Mouse (Mus musculus) MEL (cell line): ENCODE measurements around the gene Olfr849. TPM values are rescaled to one million over a fixed set of nuclear protein-coding genes. Genes with fewer than 3 reads are reported as not detected.

Experiments
- DNase-seq: peaks from one replicate; pipeline ENCODE4 v3.0.0; 2011; ENCODE audit warnings: low read depth, low spot score
- H3K27ac ChIP-seq: 2 replicates; pipeline ENCODE4 v1.5.1; 2012; ENCODE audit warnings: low read depth, mild to moderate bottlenecking, control low read depth, low read length, moderate library complexity; ENCODE audit not compliant: control insufficient read depth
- H3K27me3 ChIP-seq, 2 experiments: fragments of 150-350 bp in 1 of 2; sonication (generic) in 1 of 2; 2 replicates each; pipeline ENCODE4 v1.6.1; 2012; ENCODE audit warnings: low read length in 2 of 2, mild to moderate bottlenecking in 2 of 2, improper control_type of control experiment in 1 of 2, moderate library complexity in 1 of 2; ENCODE audit not compliant: insufficient read depth in 2 of 2, control insufficient read depth in 1 of 2
- H3K36me3 ChIP-seq, 2 experiments: 2 replicates each; pipeline ENCODE4 v1.6.1; 2012 to 2014; ENCODE audit warnings: low read length in 2 of 2, improper control_type of control experiment in 1 of 2, inconsistent platforms in 1 of 2, mild to moderate bottlenecking in 1 of 2; ENCODE audit not compliant: insufficient read depth in 2 of 2, control insufficient read depth in 1 of 2
- H3K4me1 ChIP-seq, 2 experiments: fragments of 150-350 bp in 1 of 2; sonication (generic) in 1 of 2; 2 replicates each; pipeline ENCODE4 v1.6.1; 2012; ENCODE audit warnings: low read length in 2 of 2, improper control_type of control experiment in 1 of 2, mild to moderate bottlenecking in 1 of 2; ENCODE audit not compliant: insufficient read depth in 2 of 2, control insufficient read depth in 1 of 2
- H3K4me3 ChIP-seq, 2 experiments: fragments of 150-350 bp in 1 of 2; sonication (generic) in 1 of 2; 2 replicates each; pipeline ENCODE4 v1.5.1; 2012; ENCODE audit warnings: low read depth in 2 of 2, low read length in 2 of 2, mild to moderate bottlenecking in 2 of 2, moderate library complexity in 2 of 2, control low read depth in 1 of 2, improper control_type of control experiment in 1 of 2; ENCODE audit not compliant: control insufficient read depth in 1 of 2, insufficient read depth in 1 of 2
- H3K79me2 ChIP-seq: 2 replicates; pipeline ENCODE4 v1.6.1; 2012; ENCODE audit warnings: mild to moderate bottlenecking, low read length, moderate library complexity; ENCODE audit not compliant: control insufficient read depth, poor library complexity, insufficient read depth
- H3K9ac ChIP-seq: 2 replicates; pipeline ENCODE4 v1.6.1; 2012; ENCODE audit warnings: low read depth, mild to moderate bottlenecking, control low read depth, low read length, moderate library complexity; ENCODE audit not compliant: control insufficient read depth, poor library complexity, severe bottlenecking
- H3K9me3 ChIP-seq: fragments of 150-350 bp; sonication (generic); replicated peaks from 2 replicates; pipeline ENCODE4 v1.6.1; 2012; ENCODE audit warnings: mild to moderate bottlenecking, low read length, improper control_type of control experiment, moderate library complexity; ENCODE audit not compliant: insufficient read depth
- BHLHE40 ChIP-seq: IDR thresholded peaks from 2 replicates; pipeline ENCODE4 v1.6.1; 2012; ENCODE audit warnings: low read depth, mild to moderate bottlenecking, inconsistent platforms, low read length, improper control_type of control experiment, borderline replicate concordance
- MXI1 ChIP-seq: IDR thresholded peaks from 2 replicates; pipeline ENCODE4 v1.6.1; 2011; ENCODE audit warnings: mild to moderate bottlenecking, low read depth, low read length, improper control_type of control experiment
- ZMIZ1 ChIP-seq: IDR thresholded peaks from 2 replicates; pipeline ENCODE4 v1.6.1; 2012; ENCODE audit warnings: low read depth, mild to moderate bottlenecking, inconsistent platforms, low read length, improper control_type of control experiment, moderate library complexity
- polyA plus RNA-seq, 2 experiments: library from polyadenylated mRNA; stranded (reverse) in 1 of 2; unstranded in 1 of 2; fragments of >175 nt in 1 of 2; fragments of >200 nt in 1 of 2; gene quantifications; 2 replicates each; pipeline versions ENCODE4 v1.2.1 to v1.2.4; 2012; ENCODE audit warnings: low replicate concordance in 2 of 2, low read depth in 1 of 2; ENCODE audit not compliant: insufficient read length in 2 of 2, insufficient read depth in 1 of 2, missing spikeins in 1 of 2
- total RNA-seq: library from RNA; depleted of rRNA; stranded (reverse); fragments of 300-350 nt; gene quantifications from 2 replicates; pipeline ENCODE4 v1.2.3, GENCODE M21; 2012; rRNA removed

Olfr849 gene
- total and polyA plus RNA-seq, 3 experiments, result not detected

DNA sequence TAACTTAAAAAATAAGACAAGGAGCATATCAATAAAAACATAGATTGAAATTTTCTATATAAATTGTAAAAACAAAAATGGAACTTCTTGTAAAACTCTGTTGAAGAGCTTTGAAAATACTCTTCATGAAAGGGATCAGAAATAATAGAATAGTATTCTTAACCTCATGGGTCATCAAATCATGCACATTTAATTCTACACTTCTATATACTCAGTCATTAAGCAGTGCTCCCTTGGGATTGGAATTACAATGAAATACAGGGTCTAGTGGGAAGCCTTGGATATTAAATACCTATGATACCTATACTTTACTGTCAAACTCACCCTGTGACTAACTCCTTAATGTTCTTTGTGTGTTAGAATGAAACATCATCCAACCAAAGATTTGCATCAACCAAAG is 52.9 kb downstream of the Olfr849 start, which contains the start of gene Olfr851:
Gene Olfr851 (plus strand): TSS at position 301 of the 400 bp plus-strand sequence.
- H3K4me3 ChIP-seq, result no peak within 1 kb of the TSS
- no peaks in the 10 kb centered on the region for H3K36me3 ChIP-seq
- TF ChIP-seq ZMIZ1, result no peak
- TF ChIP-seq MXI1, result no peak
- no peak for TF ChIP-seq BHLHE40
- TF ChIP-seq, all 39 proteins: peak for 0
- no peak within 1 kb of the TSS for H3K27ac ChIP-seq
- DNase-seq, result no peak
- H3K9ac ChIP-seq, result no peak within 1 kb of the TSS
- H3K79me2 ChIP-seq, result no peaks in the 10 kb centered on the region
- H3K9me3 ChIP-seq, result no peaks in the 10 kb centered on the region
- H3K27me3 ChIP-seq, result no peaks in the 10 kb centered on the region; a peak in 1 of 4 replicates
- H3K4me1 ChIP-seq, result no peaks in the 10 kb centered on the region

Other genes starting within 250 kb of the Olfr849 start
- not detected in 2 replicates for gene Olfr843, start 188.3 kb upstream of the Olfr849 start, total RNA-seq
- gene Olfr843, start 188.3 kb upstream of the Olfr849 start, polyA plus RNA-seq, result not detected
- gene Olfr844, start 123.9 kb upstream of the Olfr849 start, total RNA-seq, result not detected in 2 replicates
- gene Olfr844, start 123.9 kb upstream of the Olfr849 start, polyA plus RNA-seq, result not detected
- not detected in 2 replicates for gene Olfr845, start 103.8 kb upstream of the Olfr849 start, total RNA-seq
- not detected for gene Olfr845, start 103.8 kb upstream of the Olfr849 start, polyA plus RNA-seq
- gene Olfr846, start 76.3 kb upstream of the Olfr849 start, total RNA-seq, result not detected in 2 replicates
- gene Olfr846, start 76.3 kb upstream of the Olfr849 start, polyA plus RNA-seq, result not detected
- gene Olfr847, start 61.6 kb upstream of the Olfr849 start, total RNA-seq, result not detected in 2 replicates
- gene Olfr847, start 61.6 kb upstream of the Olfr849 start, polyA plus RNA-seq, result not detected
- gene Olfr850, start 38.0 kb downstream of the Olfr849 start, total RNA-seq, result not detected in 2 replicates
- not detected for gene Olfr850, start 38.0 kb downstream of the Olfr849 start, polyA plus RNA-seq
- not detected in 2 replicates for gene Olfr851, start 53.0 kb downstream of the Olfr849 start, total RNA-seq
- not detected for gene Olfr851, start 53.0 kb downstream of the Olfr849 start, polyA plus RNA-seq
- not detected in 2 replicates for gene Olfr853, start 100.8 kb downstream of the Olfr849 start, total RNA-seq
- gene Olfr853, start 100.8 kb downstream of the Olfr849 start, polyA plus RNA-seq, result not detected
- gene Olfr854, start 127.1 kb downstream of the Olfr849 start, total RNA-seq, result not detected in 2 replicates
- gene Olfr854, start 127.1 kb downstream of the Olfr849 start, polyA plus RNA-seq, result not detected
- not detected in 2 replicates for gene Olfr855, start 142.4 kb downstream of the Olfr849 start, total RNA-seq
- gene Olfr855, start 142.4 kb downstream of the Olfr849 start, polyA plus RNA-seq, result not detected
- 60.7 and 67.9 TPM in 2 replicates for gene Zfp317, start 181.8 kb downstream of the Olfr849 start, total RNA-seq
- gene Zfp317, start 181.8 kb downstream of the Olfr849 start, polyA plus RNA-seq, result 10 to 100 TPM in 1 of 2 experiments, not detected in 1; 41.2 TPM